Mouse (Mus musculus): ENCODE data around the gene Gpsm3.

The Gpsm3 gene

DNA sequence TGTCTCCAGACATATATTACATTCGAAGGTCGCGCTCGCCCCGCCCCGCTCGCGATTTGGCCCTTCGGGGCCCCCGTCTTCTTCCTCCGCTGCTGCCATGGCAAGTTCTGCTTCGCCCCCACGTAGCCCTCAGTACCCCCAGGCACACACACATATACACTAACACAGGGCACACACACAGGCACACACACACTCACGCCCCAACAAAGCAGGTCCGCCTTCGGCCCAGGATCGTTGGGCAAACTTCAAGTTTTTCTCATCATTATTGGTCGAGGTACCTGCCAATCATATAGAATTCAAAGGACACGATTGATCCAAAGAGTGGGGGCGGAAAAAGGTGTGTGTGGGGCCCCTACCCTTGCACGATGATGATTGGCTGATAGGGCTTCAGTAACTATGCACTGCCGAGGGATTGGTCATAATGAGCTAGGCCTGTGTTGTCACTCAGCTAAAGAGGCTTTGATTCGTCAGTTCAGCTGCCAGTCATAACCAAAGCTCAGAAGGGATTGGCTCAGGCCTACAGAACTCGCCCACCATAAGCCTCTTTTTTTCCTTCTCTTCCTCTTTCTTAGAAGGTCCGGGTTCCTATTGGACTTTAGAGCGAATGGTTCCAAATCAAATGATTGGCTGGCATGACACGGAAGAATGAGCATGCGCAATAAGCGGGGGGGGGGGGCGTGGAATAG, 13.9 kb downstream of the Gpsm3 start, which contains the start of gene Rnf5:
Rnf5 (minus strand) TSS at position 316 of the 686 bp plus-strand sequence.
- DNase-seq = peak; percentile 99 to 100

DNA sequence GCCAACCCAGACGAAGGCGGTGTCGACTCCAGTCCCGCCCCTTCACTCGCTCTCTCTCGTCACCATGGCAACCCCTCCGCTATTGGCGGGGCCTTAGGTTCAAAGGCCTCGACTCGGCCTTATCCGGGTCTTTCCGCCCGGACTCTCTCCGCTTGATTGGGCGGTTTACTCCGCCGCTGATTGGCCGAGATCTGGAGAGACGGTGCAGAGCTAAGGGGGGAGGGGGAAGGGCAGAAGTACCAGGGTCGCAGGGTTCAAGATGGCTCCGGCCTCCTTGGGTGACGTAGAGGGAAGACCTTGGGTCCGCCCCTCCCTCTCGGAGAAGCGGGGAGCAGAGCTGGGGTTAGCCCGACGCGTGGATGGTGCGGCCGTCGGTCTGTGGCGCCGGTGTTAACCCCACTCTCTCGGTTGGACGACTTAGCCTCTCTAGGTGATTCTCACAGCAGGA, 14.5 kb downstream of the Gpsm3 start, which contains the start of gene Agpat1:
Agpat1 (plus strand) TSS at position 202 of the 448 bp plus-strand sequence.
- DNase-seq = peak; percentile 99 to 100

DNA sequence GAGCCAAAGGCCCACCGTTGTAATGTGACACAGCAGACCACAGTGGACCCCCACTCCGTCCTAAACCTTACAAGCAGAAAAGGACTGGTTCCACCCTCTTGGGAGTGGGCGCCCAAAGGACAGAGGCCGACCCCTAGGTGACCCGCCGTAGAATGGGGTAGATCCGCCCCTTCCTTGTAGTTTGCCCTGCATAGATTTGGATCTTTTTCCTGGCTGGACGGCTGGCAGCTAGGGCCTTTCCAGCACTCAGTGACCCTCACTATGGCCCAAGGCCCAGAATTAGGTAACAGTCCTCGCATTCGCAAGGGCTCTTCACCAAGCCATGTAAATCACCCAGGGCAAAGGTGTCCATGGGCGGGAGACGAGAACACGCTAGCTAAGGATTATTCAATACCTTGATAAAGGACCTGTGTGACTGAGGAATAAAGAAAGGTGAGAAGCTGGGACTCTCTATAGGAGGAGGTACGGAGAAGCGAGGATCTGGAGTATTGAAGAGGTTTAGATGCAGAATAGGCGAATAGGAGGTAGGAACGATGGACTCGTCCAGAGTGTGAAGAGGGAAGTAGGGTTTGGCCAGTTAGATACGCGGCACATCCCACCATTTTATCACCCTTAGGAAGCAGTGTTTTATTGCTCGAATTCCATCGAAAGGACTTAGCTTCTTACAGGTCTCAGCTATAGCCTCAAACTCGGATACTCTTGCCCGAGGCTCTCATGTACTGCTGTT, 15.1 kb downstream of the Gpsm3 start:
- peak; percentile 69 to 92 for DNase-seq

DNA sequence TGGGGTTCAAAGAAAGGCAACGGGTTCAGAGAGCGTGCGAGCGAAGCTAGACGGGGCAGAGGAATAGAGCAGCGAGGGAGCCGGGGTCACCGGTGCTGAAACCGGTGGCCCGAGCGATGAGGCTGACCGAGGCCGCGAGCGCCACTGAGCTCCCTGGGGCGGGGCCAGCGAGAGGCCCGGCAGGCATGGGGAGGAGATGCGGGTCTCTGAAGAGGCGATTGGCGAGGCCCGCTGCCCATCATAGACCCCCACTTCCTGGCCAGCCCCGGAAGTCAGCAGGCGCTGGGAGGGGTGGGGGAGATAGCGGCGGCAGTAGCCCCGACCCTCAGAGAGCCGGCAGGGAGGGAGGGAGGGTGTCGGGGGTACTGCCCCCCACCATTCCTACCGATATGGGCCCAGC, 16.0 kb downstream of the Gpsm3 start:
- DNase-seq = peak; percentile 98 to 99

DNA sequence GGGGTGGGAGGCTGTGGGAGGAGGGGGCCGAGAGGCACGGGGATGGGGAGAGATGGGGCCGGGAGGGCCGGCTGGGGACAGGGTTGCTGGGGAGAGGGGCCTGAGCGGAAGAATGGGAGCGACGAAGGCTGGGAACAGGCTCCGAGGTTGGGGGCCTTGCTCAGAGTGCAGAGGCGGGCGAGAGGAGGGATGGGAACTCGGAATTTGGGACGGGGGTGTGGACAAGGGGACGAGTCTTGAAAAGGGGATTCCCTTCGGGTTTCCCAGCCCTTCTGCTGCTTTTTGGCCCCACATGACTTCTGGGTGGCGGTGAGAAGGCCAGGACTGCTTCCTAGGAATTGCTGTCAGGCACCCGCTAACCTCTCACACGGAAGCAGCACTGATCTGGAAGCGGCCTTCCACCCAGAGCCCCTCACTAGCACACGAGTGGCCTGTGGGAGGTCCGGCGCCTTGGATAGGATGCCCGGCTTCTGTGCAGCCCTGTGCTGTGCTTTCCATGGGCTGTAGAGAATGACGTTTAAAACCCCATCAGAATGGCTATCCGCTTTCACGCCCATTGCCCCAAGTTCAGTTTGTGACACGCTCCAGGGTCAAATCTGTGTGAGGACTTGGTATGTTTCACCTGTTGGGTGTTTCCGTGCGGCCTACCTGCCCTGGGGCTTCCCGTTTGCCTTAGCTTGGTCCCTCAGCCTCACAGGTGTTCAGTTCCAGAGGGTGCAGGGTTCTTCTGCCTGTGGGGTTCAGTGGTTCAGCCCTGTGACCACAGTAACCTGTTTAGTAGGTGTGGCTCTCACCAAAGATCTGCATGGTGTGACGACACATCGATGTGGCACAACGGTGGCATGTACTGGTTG, 16.8 kb downstream of the Gpsm3 start:
- peak in 1 of 2 experiments; percentile 44 for DNase-seq

DNA sequence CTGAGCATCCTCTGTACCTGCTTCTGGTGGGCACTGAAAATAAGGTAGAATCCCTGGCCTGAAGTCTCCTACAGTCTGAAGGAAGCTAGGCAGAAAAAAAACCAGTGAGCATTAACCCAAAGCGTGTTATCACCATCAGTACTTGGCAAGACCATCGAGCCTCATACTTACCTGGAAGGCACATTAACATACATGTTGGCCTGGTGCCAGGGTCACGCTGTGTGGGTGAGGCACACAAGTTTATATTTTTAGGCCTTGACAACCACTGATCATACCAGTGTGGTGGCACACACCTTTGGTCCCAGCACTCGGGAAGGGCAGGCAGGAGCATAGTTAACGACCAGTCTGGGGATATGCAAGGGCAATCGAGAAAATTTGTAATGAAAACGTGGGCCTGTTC, 18.4 kb downstream of the Gpsm3 start:
- peak; percentile 58 to 68 for DNase-seq

DNA sequence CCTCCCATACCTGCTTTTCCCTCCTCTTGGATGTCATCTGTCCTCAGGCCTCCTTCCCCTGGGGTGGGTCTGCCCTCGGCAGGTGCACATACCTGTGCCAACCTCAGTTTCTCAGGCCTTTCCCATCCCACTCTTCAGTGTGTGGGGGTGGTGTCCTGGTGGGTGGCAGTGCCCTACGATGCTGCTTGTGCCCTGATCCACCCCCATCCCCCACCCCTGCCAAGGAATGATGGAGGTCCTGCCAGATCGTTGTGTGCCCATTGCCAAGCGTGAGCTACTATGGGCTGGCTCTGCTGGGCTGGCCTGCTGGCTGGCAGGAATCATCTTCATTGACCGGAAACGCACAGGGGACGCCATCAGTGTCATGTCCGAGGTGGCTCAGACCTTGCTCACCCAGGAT, 21.4 kb downstream of the Gpsm3 start:
- DNase-seq = no peak

DNA sequence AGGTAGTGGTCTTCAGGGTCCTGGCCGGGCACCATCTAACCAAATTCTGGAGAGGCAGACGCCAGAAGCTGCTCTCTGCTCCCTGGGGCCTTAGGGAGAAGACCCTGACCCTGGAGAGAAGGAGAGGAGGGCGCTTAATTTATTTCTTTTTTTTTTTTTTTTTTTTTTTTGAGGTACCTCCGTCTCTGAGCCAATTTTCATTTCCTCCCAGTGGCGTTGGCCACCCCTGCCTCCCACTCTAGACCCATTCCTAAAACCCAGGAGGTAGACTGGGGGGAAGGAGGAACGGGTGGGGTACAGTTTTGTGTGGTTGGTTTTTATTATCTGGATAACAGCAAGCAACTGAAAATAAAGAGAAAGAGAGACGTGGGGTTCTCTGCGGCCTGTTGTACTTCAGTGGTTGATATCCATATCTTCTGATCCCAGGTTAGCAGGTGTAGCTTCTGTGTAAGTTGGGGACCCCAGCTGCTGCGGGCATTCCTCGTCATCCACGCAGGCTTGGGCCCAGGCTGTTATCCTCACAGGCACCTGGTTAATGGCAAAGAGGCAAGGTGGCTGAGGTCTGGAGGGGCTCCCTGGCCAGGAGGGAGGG, 23.5 kb downstream of the Gpsm3 start:
- no peak for DNase-seq

DNA sequence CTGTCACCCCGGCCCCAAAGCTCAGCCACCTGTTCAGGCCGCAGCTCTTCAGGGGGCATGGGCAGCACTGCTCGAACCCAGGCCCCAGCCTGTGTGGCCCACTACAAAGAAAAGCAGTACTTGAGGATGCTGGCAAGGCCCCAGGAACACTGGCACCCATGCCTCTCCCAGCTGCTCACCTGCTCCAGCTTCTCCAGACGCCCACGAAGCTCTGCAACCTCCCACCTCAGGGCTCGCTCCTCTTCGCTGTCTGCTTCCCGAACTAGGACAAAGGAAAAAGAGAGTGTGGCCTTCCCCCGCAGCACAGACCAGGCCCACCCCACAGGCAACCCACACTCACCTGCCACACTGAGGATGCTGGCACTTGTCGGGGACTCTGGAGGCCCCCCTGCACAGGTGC, 24.2 kb downstream of the Gpsm3 start:
- peak in 1 of 2 experiments; percentile 41 for DNase-seq

DNA sequence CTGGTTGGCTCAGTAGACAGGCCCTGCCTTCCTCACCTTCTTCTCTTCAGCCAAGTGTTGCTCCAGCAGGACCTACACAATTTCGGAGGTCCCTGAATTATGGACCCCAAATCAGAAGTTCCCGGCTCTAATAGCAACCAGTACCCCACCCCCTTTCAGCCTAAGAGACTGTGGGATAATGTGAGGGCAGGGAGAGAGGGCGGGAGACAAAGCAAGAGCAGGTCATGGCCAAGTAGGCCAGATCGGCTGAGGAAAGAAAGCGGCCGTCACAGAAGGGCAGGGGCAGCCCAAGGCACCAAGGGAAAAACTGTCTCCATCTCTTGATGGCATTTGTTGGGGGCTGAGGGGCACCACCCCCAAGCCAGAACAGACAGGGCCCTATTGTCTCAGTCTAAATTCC, 26.3 kb downstream of the Gpsm3 start, which contains the start of gene Egfl8:
Egfl8 (minus strand) TSS at position 101 of the 400 bp plus-strand sequence.
- no peak for DNase-seq

DNA sequence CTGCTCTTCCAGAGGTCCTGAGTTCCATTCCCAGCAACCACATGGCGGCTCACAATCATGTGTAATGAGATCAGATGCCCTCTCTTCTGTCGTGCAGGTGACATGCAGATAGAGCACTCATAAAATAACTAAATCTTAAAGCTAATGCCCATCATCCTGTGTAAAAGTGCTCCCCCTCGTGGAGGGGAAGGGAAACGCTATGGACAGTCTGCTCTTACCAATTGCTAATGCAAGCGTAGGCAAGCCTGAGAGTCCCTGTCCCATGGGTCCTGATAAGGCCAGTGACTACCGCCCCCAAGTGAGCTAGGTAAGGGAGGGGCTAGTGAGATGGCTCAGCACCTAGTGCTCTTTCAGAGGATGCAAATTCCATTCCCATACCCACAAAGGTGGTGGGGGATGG, 29.4 kb downstream of the Gpsm3 start:
- DNase-seq = peak; percentile 79 to 84

DNA sequence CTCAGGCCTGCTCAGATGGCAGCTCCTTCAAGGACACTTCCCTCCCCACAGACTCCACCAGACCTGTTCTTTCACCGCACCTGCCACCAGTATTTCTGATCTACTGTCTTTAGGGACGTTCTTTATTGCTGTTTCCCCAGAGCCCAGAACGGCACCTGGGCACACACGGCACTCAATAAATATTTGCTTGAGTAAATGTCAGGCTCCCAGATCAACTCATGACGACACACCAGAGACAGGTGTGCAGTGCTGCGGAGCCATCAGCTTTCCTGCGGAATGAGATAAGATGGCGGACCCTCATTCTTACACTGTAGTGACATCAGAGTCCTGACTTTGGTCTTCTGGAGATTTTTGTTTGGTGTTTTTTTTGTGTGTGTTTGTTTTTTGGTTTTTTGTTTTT, 31.4 kb downstream of the Gpsm3 start:
- no peak for DNase-seq

DNA sequence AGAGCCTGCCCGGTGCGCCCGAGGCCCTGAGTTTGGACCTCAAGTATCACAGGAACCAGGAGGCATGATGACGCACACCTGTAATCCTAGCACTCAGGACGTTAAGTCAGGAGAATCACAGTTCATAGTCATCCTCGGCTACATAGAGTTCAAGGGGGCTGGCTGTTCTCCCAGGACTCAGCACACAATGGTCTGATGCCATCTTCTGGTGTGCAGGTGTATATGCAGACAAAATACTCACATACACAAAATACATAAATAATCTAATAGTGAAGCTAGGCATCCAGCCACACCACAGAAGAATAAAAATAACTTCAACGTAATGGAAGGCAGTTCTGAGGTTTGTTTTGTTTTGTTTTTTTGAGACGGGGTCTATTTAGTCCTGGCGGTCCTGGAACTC, 33.6 kb downstream of the Gpsm3 start:
- no peak for DNase-seq

DNA sequence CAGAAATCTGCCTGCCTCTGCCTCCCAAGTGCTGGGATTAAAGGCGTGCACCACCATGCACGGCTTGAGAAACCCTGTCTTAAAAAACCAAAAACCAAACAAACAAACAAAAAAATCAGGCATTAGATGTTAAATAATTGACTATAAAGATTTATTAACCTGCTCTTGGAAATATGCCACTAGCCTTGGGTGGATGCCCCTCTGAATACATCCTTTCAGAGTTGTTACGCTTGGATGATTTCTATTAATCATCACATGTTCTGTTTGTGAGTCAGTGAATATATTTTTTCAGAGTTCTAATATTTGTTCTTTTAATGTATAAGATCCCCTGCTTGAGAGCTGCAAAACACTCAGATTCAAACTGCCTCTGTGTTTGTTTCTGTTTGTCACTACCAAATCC, 35.4 kb downstream of the Gpsm3 start:
- DNase-seq = no peak

DNA sequence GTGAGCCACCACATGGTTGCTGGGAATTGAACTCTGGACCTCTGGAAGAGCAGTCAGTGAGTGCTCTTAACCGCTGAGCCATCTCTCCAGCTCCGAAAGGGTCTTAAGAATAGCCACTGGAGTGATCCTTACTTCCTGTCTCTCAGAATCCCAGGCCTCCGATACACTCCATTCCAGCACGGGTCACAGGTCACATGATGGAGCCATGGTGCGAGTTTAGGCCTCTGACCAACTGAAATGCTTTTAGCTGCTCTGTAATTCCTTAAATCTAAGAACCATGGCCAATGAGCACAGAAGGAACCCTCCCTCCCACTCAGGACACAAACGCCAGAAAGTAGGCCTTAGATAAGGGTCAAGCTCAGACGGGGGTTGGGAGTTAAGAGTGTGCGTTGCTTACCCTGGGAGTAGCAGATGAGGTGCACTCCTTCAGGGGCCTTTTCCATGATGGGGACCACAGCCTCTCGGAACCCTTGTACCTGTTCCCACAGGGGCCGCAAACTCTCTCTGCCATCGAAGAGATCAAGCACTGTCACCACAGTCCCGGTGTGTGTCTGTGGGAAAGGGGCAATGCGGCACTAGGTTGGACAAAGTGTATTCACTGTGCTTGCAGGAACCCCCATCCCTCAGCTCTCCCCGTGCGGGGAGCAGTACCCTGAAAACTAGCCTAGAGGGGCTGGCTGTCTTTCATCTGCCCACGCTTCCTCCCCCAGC, 36.6 kb downstream of the Gpsm3 start:
- DNase-seq = peak in 1 of 2 experiments; percentile 49

DNA sequence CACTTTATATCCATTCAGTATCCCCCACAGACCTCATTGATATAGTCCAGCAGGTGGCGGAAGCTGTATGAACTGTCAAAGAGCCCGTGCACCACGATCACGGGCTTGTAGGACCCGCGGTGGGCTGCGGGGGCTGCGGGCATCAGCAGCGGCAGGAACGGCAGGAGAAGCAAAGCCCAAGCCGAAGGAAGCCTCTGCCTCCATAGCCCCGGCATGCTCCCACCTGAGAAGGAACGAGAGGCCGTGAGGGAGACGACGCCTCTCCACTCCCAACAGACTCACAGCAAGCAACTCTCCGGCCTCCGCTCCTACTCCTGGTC, 37.1 kb downstream of the Gpsm3 start:
- DNase-seq = peak in 1 of 2 experiments; percentile 36

DNA sequence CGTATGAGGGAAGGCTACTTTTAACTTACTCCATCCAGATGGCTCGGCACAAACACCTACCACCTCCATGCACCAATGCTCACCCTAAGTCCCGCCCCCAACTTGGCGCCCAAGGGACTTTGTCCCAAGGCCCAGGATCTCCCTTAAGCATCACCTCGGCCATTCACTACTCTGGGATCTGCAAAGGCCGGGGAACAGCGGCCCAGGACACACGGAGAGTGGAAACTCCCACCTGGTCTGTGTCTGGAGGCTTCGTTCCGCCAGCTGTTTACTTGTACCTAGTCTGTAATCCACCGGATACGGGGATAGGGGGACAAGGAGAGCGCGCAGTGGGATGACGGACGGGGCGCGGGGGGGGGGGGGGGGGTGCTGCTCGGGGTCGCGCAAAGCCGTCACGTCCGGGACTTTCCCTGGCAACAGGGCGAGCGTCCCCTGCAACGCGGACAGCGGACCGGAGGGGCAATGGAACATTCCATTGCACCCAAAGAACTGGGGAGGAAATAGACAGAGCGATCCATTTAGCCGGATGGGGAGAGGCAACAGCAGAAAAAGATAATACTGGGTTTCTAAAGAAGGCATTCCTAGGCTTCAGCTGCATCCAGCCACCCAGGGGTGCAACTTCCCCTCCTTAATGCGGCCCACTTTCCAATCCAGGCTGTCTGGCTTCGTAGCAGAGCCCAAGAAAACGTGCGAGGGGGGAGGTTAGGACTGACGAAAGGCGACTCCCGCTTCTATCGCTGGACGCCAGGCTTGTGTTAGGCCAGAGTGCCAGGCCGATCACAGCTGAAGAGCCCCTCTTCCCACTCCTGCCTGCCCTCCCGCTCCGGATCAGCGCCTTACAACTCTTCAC, 37.7 kb downstream of the Gpsm3 start:
- DNase-seq = peak; percentile 91 to 96

DNA sequence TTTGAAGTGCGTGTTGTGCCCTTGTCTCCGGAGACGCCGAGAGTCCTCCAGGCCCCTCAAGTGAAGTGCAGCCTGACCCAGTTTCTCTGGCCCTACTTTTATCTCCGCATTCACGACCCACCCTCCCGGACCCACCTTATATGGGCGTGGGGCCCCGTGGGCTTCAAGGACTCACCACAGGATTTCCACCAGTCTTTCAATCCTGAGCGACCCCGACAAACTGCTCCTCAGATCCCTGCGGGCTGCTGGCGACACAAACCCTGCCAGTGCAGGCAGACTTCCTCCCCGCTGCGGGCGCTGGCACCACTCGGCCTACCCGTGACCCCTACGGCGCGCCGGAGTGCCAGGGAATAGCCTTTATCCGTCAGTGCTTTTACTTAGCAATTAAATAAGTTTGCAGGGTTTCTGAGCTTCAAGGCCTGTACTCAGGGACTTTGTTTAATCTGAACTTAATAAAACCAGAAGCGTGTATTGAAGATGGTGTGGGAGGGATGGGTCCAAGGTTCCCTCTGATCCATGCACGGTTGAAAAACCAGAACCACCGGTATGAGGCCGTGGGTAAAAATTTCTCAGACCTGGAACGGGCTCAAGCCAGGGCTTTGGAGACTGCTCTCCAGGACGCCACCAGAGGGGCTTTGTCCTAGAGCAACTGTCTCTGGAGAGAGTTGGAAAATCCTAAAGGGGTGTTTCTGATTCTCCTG, 38.5 kb downstream of the Gpsm3 start, which contains the start of gene Ppt2:
Ppt2 (minus strand) TSS at position 568 of the 701 bp plus-strand sequence.
- peak; percentile 65 to 81 for DNase-seq

DNA sequence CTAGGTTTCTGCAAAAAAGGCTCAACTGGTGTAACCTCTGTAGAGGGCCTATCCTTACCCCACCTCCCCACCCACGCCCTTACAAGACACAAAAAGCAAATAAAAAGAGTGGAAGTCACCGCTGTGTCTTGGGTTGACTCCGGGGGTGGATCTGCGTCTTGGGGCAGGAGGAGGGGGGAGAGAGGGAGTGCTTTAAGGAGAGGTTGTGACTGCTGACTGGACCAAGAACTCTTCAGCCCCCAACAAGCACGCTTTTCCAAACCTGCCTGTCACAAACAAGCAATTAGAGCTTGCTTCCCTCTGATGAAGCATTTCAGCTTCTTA, 39.0 kb downstream of the Gpsm3 start:
- DNase-seq = no peak

DNA sequence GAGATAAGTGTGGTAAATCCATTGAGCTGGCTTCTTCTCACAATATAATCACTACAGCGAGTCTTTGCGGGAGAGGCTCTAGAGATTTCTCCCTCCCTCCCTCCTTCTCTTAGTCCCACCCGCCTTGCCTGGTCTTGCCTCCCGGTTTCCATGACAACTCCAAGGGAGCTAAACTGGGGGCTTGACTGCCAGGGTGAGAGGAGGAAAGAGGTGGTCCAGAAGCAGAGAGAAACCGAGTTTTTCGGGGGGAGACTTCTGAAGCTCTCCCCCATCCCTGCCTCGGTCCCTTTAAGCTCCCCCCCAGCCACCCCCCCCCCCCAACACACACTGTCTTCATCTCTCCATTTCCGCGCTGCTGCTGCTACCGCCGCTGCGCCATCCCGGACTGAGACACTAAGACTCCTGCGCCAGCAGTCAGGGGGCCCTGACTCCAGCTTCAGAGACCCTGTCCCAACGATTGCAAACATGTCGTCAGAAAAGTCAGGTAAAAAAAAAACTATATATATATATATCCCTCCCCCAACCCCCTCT, 39.7 kb downstream of the Gpsm3 start, which contains the start of gene Prrt1:
Prrt1 (plus strand) TSS at position 313 of the 531 bp plus-strand sequence.
- DNase-seq = peak in 1 of 2 experiments; percentile 40

Data from kidney, postnatal 25 days (tissue).